Mouse (Mus musculus) heart, embryonic 11.5 days (tissue): ENCODE results near the gene Itpk1. TPM values are rescaled to one million over a fixed set of nuclear protein-coding genes. Genes with fewer than 3 reads are reported as not detected.

ENCODE experiments used
- ATAC-seq: fragments of 200-750 bp; cut with Nextera tagmentation; replicated peaks from 2 replicates; pipeline ENCODE4 v1.8.0; 2017; ENCODE audit warnings: moderate library complexity; ENCODE audit not compliant: insufficient number of reproducible peaks, low FRiP score, low TSS enrichment
- H3K27ac ChIP-seq: fragments of 300-500 bp; sonication (generic); 2 replicates; pipeline ENCODE4 v1.5.1; 2014; ENCODE audit warnings: mild to moderate bottlenecking, low read depth, low read length
- H3K27me3 ChIP-seq: fragments of 300-500 bp; sonication (generic); 2 replicates; pipeline ENCODE4 v1.6.1; 2014; ENCODE audit warnings: mild to moderate bottlenecking, low read length, mixed read lengths; ENCODE audit not compliant: control insufficient read depth, insufficient read depth
- H3K36me3 ChIP-seq: fragments of 300-500 bp; sonication (generic); 2 replicates; pipeline ENCODE4 v1.6.1; 2014; ENCODE audit warnings: mild to moderate bottlenecking, low read length, moderate library complexity, mixed read lengths; ENCODE audit not compliant: control insufficient read depth, insufficient read depth
- H3K4me1 ChIP-seq: fragments of 300-500 bp; sonication (generic); 2 replicates; pipeline ENCODE4 v1.6.1; 2014; ENCODE audit warnings: low read length; ENCODE audit not compliant: control insufficient read depth, insufficient read depth
- H3K4me2 ChIP-seq: fragments of 300-500 bp; sonication (generic); 2 replicates; pipeline ENCODE4 v1.6.1; 2014; ENCODE audit warnings: mild to moderate bottlenecking, moderate library complexity
- H3K4me3 ChIP-seq: fragments of 300-500 bp; sonication (generic); 2 replicates; pipeline ENCODE4 v1.5.1; 2014; ENCODE audit warnings: low read depth, low read length
- H3K9ac ChIP-seq: fragments of 300-500 bp; sonication (generic); 2 replicates; pipeline ENCODE4 v1.6.1; 2014; ENCODE audit warnings: mild to moderate bottlenecking, low read depth, low read length, moderate library complexity
- H3K9me3 ChIP-seq: fragments of 300-500 bp; sonication (generic); replicated peaks from 2 replicates; pipeline ENCODE4 v1.6.1; 2016; ENCODE audit warnings: low read length; ENCODE audit not compliant: control insufficient read depth
- WGBS: fragments of 180-500 bp; shearing (Covaris S2); extraction: QIAGEN DNeasy Blood & Tissue Kit; methylation state at CpG from one replicate; pipeline ENCODE4 v1.1.7; 2014; ENCODE audit not compliant: insufficient replicate concordance; 5-methylcytosine and 5-hydroxymethylcytosine counted together
- polyA plus RNA-seq: library from polyadenylated mRNA; unstranded; fragments of >200 nt; fragmentation: Nextera tagmentation; extraction: Ambion mirVana; gene quantifications from 2 replicates; pipeline ENCODE4 v1.2.1, GENCODE M21; 2014

Gene Itpk1
- polyA plus RNA-seq, 1 experiment from 2014 or later = 3.5 TPM

- Histone ChIP-seq H3K27ac (no peak overlapping the region), H3K4me1 (peaks cover 20% of the 10 kb centered on the region), H3K36me3 (no peaks in the 10 kb centered on the region), H3K9me3 (no peaks in the 10 kb centered on the region), H3K4me2 (peak overlapping the region; percentile 96), H3K27me3 (peaks cover 14% of the 10 kb centered on the region), H3K4me3 (peak overlapping the region; percentile 85; the same call in 1 of the 2 replicates), H3K9ac (no peak overlapping the region)
- 58% methylated on average over 6 of the region's 6 CpGs for WGBS
- ATAC-seq = no peak
These were observed 1.3 kb upstream of the Itpk1 start for GRCm38 (mm10) chr12:102705906-102706640.

GRCm38 (mm10) chr12:102705216-102705871, 614 bp upstream of the Itpk1 start:
- Histone ChIP-seq H3K9ac (peak overlapping the region; percentile 87), H3K27me3 (peaks cover 14% of the 10 kb centered on the region), H3K36me3 (no peaks in the 10 kb centered on the region), H3K4me1 (peaks cover 20% of the 10 kb centered on the region), H3K9me3 (no peaks in the 10 kb centered on the region), H3K4me2 (peak overlapping the region; percentile 96), H3K4me3 (peak overlapping the region; percentile 85), H3K27ac (no peak overlapping the region)
- ATAC-seq = peak; percentile 74
- 2% methylated on average over 45 of the region's 45 CpGs for WGBS

- Histone ChIP-seq H3K9me3 (no peaks in the 10 kb centered on the region), H3K4me2 (peak overlapping the region; percentile 96), H3K4me3 (peak overlapping the region; percentile 85), H3K27me3 (peaks cover 14% of the 10 kb centered on the region), H3K36me3 (no peaks in the 10 kb centered on the region), H3K27ac (no peak overlapping the region), H3K4me1 (peaks cover 20% of the 10 kb centered on the region), H3K9ac (peak overlapping the region; percentile 72)
- ATAC-seq = no peak
- WGBS = 6% methylated on average over 17 of the region's 17 CpGs
These were observed 765 bp downstream of the Itpk1 start for GRCm38 (mm10) chr12:102703921-102704408.

GRCm38 (mm10) chr12:102703441-102703840, 1.3 kb downstream of the Itpk1 start:
- no peak overlapping the region for H3K27ac ChIP-seq
- 54% methylated on average over 6 of the region's 6 CpGs for WGBS
- peaks cover 20% of the 10 kb centered on the region for H3K4me1 ChIP-seq
- no peak overlapping the region for H3K9ac ChIP-seq
- H3K36me3 ChIP-seq = no peaks in the 10 kb centered on the region
- H3K4me3 ChIP-seq = peak overlapping the region; percentile 85; the same call in 1 of the 2 replicates
- no peaks in the 10 kb centered on the region for H3K9me3 ChIP-seq
- H3K4me2 ChIP-seq = peak overlapping the region; percentile 96
- no peak for ATAC-seq
- H3K27me3 ChIP-seq = peaks cover 14% of the 10 kb centered on the region

- H3K9me3 ChIP-seq = no peaks in the 10 kb centered on the region
- no peak overlapping the region for H3K9ac ChIP-seq
- H3K4me1 ChIP-seq = peaks cover 24% of the 10 kb centered on the region
- H3K36me3 ChIP-seq = no peaks in the 10 kb centered on the region
- ATAC-seq = no peak
- 13% methylated on average over 4 of the region's 4 CpGs for WGBS
- peak overlapping the region; percentile 12; the same call in 1 of the 2 replicates for H3K4me3 ChIP-seq
- H3K4me2 ChIP-seq = peak overlapping the region; percentile 96
- H3K27me3 ChIP-seq = peaks cover 14% of the 10 kb centered on the region
- H3K27ac ChIP-seq = no peak overlapping the region
These were observed 1.7 kb downstream of the Itpk1 start for GRCm38 (mm10) chr12:102703111-102703412.

- 6% methylated on average over 15 of the region's 15 CpGs for WGBS
These were observed 2.2 kb downstream of the Itpk1 start for GRCm38 (mm10) chr12:102702356-102703110.

GRCm38 (mm10) chr12:102701691-102702207, 3.0 kb downstream of the Itpk1 start:
- peaks cover 23% of the 10 kb centered on the region for H3K4me1 ChIP-seq
- no peak overlapping the region for H3K9ac ChIP-seq

More at GRCm38 (mm10) chr12:102702356-102703110, 2.2 kb downstream of the Itpk1 start:
- peaks cover 14% of the 10 kb centered on the region for H3K27me3 ChIP-seq
- H3K36me3 ChIP-seq = no peaks in the 10 kb centered on the region
- no peaks in the 10 kb centered on the region for H3K9me3 ChIP-seq
- H3K9ac ChIP-seq = no peak overlapping the region
- ATAC-seq = no peak
- H3K4me1 ChIP-seq = peaks cover 23% of the 10 kb centered on the region
- H3K4me3 ChIP-seq = peak overlapping the region; percentile 12; the same call in 1 of the 2 replicates
- H3K4me2 ChIP-seq = peak overlapping the region; percentile 96
- H3K27ac ChIP-seq = no peak overlapping the region

GRCm38 (mm10) chr12:102700453-102700852, 4.3 kb downstream of the Itpk1 start:
- Histone ChIP-seq H3K4me2 (no peak overlapping the region), H3K9me3 (no peaks in the 10 kb centered on the region), H3K4me1 (peaks cover 19% of the 10 kb centered on the region), H3K9ac (no peak overlapping the region), H3K36me3 (no peaks in the 10 kb centered on the region), H3K4me3 (no peak overlapping the region), H3K27me3 (peaks cover 7% of the 10 kb centered on the region), H3K27ac (no peak overlapping the region)
- 70% methylated on average over 12 of the region's 12 CpGs for WGBS
- no peak for ATAC-seq

More at GRCm38 (mm10) chr12:102701691-102702207, 3.0 kb downstream of the Itpk1 start:
- H3K27ac ChIP-seq = no peak overlapping the region
- no peak overlapping the region for H3K4me2 ChIP-seq
- H3K9me3 ChIP-seq = no peaks in the 10 kb centered on the region
- no peak for ATAC-seq
- peaks cover 11% of the 10 kb centered on the region for H3K27me3 ChIP-seq
- H3K4me3 ChIP-seq = no peak overlapping the region
- WGBS = 84% methylated on average over 5 of the region's 5 CpGs
- no peaks in the 10 kb centered on the region for H3K36me3 ChIP-seq
